Mouse (Mus musculus) liver, embryonic 14.5 days (tissue): ENCODE measurements around the gene Plcb2.

ENCODE experiments used
- CTCF ChIP-seq: IDR thresholded peaks from 2 replicates; pipeline ENCODE4 v1.5.1; 2016; ENCODE audit warnings: antibody characterized with exemption, low read depth, control low read depth
- EP300 ChIP-seq: IDR thresholded peaks from 2 replicates; pipeline ENCODE4 v1.6.1; 2016; ENCODE audit warnings: antibody characterized with exemption, low read depth

- TF ChIP-seq CTCF (no peak), EP300 (0 out of 2 replicates have a peak, but pooled peaks have one; percentile 20)
Observed at GRCm38 (mm10) chr2:118752792-118753108, 24.5 kb upstream of the Plcb2 start.
